Mouse (Mus musculus) liver, adult 2 months (tissue): Measurements from ENCODE around the gene Fam3a. TPM values are rescaled to one million over a fixed set of nuclear protein-coding genes. Genes with fewer than 3 reads are reported as not detected.

Experiments used
- DNase-seq: peaks from one replicate; pipeline ENCODE4 v3.0.0-alpha.2; 2011; ENCODE audit warnings: low read depth, low spot score; ENCODE audit errors: extremely low read depth
- H3K27ac ChIP-seq: fragments of 200-500 bp; replicated peaks from 2 replicates; pipeline ENCODE4 v1.5.1; 2012; ENCODE audit warnings: low read depth, mild to moderate bottlenecking, control low read depth, inconsistent platforms, low read length; ENCODE audit not compliant: insufficient read depth
- H3K27me3 ChIP-seq: fragments of 200-500 bp; 2 replicates; pipeline ENCODE4 v1.6.1; 2012; ENCODE audit warnings: mild to moderate bottlenecking, moderate library complexity, low read length, inconsistent platforms; ENCODE audit not compliant: control insufficient read depth, insufficient read depth
- H3K36me3 ChIP-seq: fragments of 200-500 bp; 2 replicates; pipeline ENCODE4 v1.6.1; 2012; ENCODE audit warnings: low read length, inconsistent platforms; ENCODE audit not compliant: control insufficient read depth, insufficient read depth
- H3K4me1 ChIP-seq: fragments of 200-500 bp; 2 replicates; pipeline ENCODE4 v1.6.1; 2011; ENCODE audit warnings: low read length; ENCODE audit not compliant: control insufficient read depth, insufficient read depth
- H3K4me3 ChIP-seq: fragments of 200-500 bp; 2 replicates; pipeline ENCODE4 v1.5.1; 2011; ENCODE audit warnings: low read depth, mild to moderate bottlenecking, control low read depth, low read length, moderate library complexity; ENCODE audit not compliant: insufficient read depth
- H3K79me2 ChIP-seq: fragments of 200-500 bp; 2 replicates; pipeline ENCODE4 v1.6.1; 2012; ENCODE audit warnings: inconsistent platforms, mild to moderate bottlenecking, low read length, moderate library complexity; ENCODE audit not compliant: control insufficient read depth, insufficient read depth
- H3K9ac ChIP-seq: fragments of 200-500 bp; 2 replicates; pipeline ENCODE4 v1.6.1; 2012; ENCODE audit warnings: low read depth, mild to moderate bottlenecking, control low read depth, inconsistent platforms, low read length
- CTCF ChIP-seq: fragments of 200-500 bp; IDR thresholded peaks from 2 replicates; pipeline ENCODE4 v1.5.1; 2011; ENCODE audit warnings: low read depth, low read length, control low read depth
- POLR2A ChIP-seq: fragments of 200-500 bp; IDR thresholded peaks from 2 replicates; pipeline ENCODE4 v1.6.1; 2011; ENCODE audit warnings: low read length, control low read depth; ENCODE audit not compliant: insufficient read depth; ENCODE audit errors: extremely low read depth
- WGBS: fragments of 180-500 bp; shearing (Covaris S2); methylation state at CpG from one replicate; pipeline ENCODE4 v1.1.7; 2018; 5-methylcytosine and 5-hydroxymethylcytosine counted together
- polyA plus RNA-seq: library from polyadenylated mRNA; depleted of rRNA; stranded (reverse); fragments of >200 nt; gene quantifications from 2 replicates; pipeline ENCODE4 v1.2.3, GENCODE M21; 2012
- total RNA-seq: library from RNA; depleted of rRNA; stranded (reverse); fragments of >200 nt; gene quantifications from 2 replicates; pipeline ENCODE4 v1.2.3, GENCODE M21; 2014

Fam3a gene
- total and polyA plus RNA-seq, 2 experiments, result 5.8 to 24.1 TPM

GRCm38 (mm10) chrX:74388153-74388552 is 4.9 kb downstream of the Fam3a start:
- no peak overlapping the region for H3K27ac ChIP-seq
- no peaks in the 10 kb centered on the region for H3K27me3 ChIP-seq
- H3K9ac ChIP-seq, result no peak overlapping the region
- peaks cover 15% of the 10 kb centered on the region for H3K36me3 ChIP-seq
- H3K79me2 ChIP-seq, result no peaks in the 10 kb centered on the region
- DNase-seq, result no peak
- TF ChIP-seq POLR2A (no peak), CTCF (no peak)
- H3K4me1 ChIP-seq, result no peaks in the 10 kb centered on the region; the same call in 1 of the 2 replicates
- H3K4me3 ChIP-seq, result no peak overlapping the region

- 97% methylated on average over 2 of the region's 2 CpGs for WGBS
- H3K36me3 ChIP-seq, result peaks cover 15% of the 10 kb centered on the region
- no peak for DNase-seq
- no peak overlapping the region for H3K4me3 ChIP-seq
- H3K27me3 ChIP-seq, result no peaks in the 10 kb centered on the region
- H3K27ac ChIP-seq, result no peak overlapping the region
- no peaks in the 10 kb centered on the region for H3K79me2 ChIP-seq
- no peaks in the 10 kb centered on the region for H3K4me1 ChIP-seq
- no peak overlapping the region for H3K9ac ChIP-seq
- TF ChIP-seq CTCF, result no peak
- no peak for TF ChIP-seq POLR2A
These were observed 8.6 kb downstream of the Fam3a start for GRCm38 (mm10) chrX:74384451-74384850.

- H3K9ac ChIP-seq, result peak within 1 kb of the TSS; percentile 79
- H3K27ac ChIP-seq, result peak within 1 kb of the TSS; percentile 29
- 1% methylated on average over 30 of the region's 32 CpGs for WGBS
- peak; percentile 90 for DNase-seq
- peaks cover 3% of the 10 kb centered on the region; the same call in 1 of the 2 replicates for H3K4me1 ChIP-seq
- TF ChIP-seq CTCF, result no peak
- TF ChIP-seq POLR2A, result peak; percentile 76; the same call in 1 of the 2 replicates
- H3K36me3 ChIP-seq, result no peaks in the 10 kb centered on the region
- no peaks in the 10 kb centered on the region for H3K27me3 ChIP-seq
- H3K79me2 ChIP-seq, result no peaks in the 10 kb centered on the region
- peak within 1 kb of the TSS; percentile 80 for H3K4me3 ChIP-seq
These were observed 20.1 kb downstream of the Fam3a start, which contains the start of the genes Ubl4a and Slc10a3 for GRCm38 (mm10) chrX:74372888-74373549. TSS of gene Ubl4a (minus strand) at chrX:74373218. TSS of gene Slc10a3 (minus strand) at chrX:74373349.

GRCm38 (mm10) chrX:74368209-74368909 is 24.7 kb downstream of the Fam3a start:
- under 1% methylated on average over 39 of the region's 49 CpGs for WGBS
- Histone ChIP-seq H3K9ac (peak overlapping the region; percentile 78), H3K4me3 (peak overlapping the region; percentile 80)

GRCm38 (mm10) chrX:74367512-74367911 is 25.6 kb downstream of the Fam3a start:
- DNase-seq, result no peak
- WGBS, result 42% methylated on average over 10 of the region's 10 CpGs
- H3K79me2 ChIP-seq, result no peaks in the 10 kb centered on the region
- peak overlapping the region; percentile 51; the same call in 1 of the 2 replicates for H3K27ac ChIP-seq
- peak overlapping the region; percentile 78 for H3K9ac ChIP-seq
- TF ChIP-seq POLR2A (no peak), CTCF (no peak)
- H3K4me3 ChIP-seq, result peak overlapping the region; percentile 80
- H3K27me3 ChIP-seq, result no peaks in the 10 kb centered on the region
- peaks cover 10% of the 10 kb centered on the region for H3K4me1 ChIP-seq
- H3K36me3 ChIP-seq, result peaks cover 6% of the 10 kb centered on the region; the same call in 1 of the 2 replicates

More at GRCm38 (mm10) chrX:74368209-74368909, 24.7 kb downstream of the Fam3a start:
- Histone ChIP-seq H3K27ac (peak overlapping the region; percentile 51), H3K4me1 (peaks cover 10% of the 10 kb centered on the region), H3K27me3 (no peaks in the 10 kb centered on the region), H3K36me3 (peaks cover 6% of the 10 kb centered on the region; the same call in 1 of the 2 replicates), H3K79me2 (no peaks in the 10 kb centered on the region)
- peak; percentile 61 for DNase-seq
- TF ChIP-seq CTCF (no peak), POLR2A (no peak; the same call in 1 of the 2 replicates)
